Mouse (Mus musculus): ENCODE measurements around the gene Chid1.

DNA sequence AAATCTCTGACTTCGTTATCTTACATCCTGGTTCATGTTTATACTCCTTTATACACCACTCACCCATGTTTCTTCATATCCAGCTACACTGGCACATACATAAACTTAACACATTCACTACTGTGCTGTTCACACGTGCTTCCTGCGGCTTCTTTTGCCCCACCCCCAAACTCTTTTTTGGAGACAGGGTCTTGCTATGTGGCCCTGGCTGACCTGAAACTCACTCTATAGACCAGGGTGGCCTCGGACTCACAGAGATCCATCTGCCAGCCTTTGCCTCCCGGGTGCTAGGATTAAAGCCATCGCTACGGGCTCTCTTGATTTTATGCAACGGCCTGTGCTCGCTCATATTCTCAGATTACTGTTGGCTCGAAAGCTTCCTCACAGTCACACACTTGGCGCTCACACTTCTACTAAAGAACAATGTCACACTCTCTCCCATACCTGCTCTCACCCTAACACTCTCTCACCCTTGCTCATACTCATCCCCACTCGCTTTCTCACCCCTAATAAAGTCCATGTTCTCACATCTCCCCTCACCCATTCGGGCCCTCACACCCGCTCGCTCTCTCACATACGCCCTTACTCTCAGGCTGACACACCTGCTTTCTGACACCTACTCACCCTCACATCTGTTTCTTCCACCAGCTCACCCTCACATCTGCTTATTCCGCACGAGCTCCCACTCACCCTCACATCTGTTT is 653 bp downstream of the Chid1 start:
- TF ChIP-seq CTCF (IDR thresholded peaks at IDR 0.05; ENCODE audit: borderline replicate concordance, insufficient read depth, low read depth, low read length): no peak
- no peak for TF ChIP-seq POLR2A (IDR thresholded peaks at IDR 0.05; ENCODE audit: borderline replicate concordance, insufficient read depth, low read length)

Measured in cerebellum, adult 2 months (tissue).